Mouse (Mus musculus) liver, postnatal 0 days (tissue): ENCODE measurements at regions not wholly inside any gene's neighbourhood (a gene's known extent, or its start where the extent isn't known, plus 50 kb on each side); places are given as distances from the start of the nearest gene placed in this dataset.

Experiments
- ATAC-seq: fragments of 200-750 bp; cut with Nextera tagmentation; 2 replicates; pipeline ENCODE4 v1.8.0; 2017; ENCODE audit warnings: mild to moderate bottlenecking, moderate library complexity
- DNase-seq: peaks from one replicate; pipeline ENCODE4 v3.0.0-alpha.2; 2016
- H3K27ac ChIP-seq: fragments of 300-500 bp; sonication (generic); 2 replicates; pipeline ENCODE4 v1.5.1; 2014; ENCODE audit warnings: antibody characterized with exemption, moderate library complexity, mild to moderate bottlenecking, low read depth
- H3K27me3 ChIP-seq: fragments of 300-500 bp; sonication (generic); 2 replicates; pipeline ENCODE4 v1.6.1; 2014; ENCODE audit warnings: low read length, control low read depth, mixed read lengths; ENCODE audit not compliant: insufficient read depth
- H3K36me3 ChIP-seq: fragments of 300-500 bp; sonication (generic); replicated peaks from 2 replicates; pipeline ENCODE4 v1.6.1; 2014; ENCODE audit warnings: mild to moderate bottlenecking, control low read depth, low read length, moderate library complexity, mixed read lengths; ENCODE audit not compliant: insufficient read depth
- H3K4me1 ChIP-seq: fragments of 300-500 bp; sonication (generic); 2 replicates; pipeline ENCODE4 v1.6.1; 2014; ENCODE audit warnings: antibody characterized with exemption, mild to moderate bottlenecking, control low read depth; ENCODE audit not compliant: insufficient read depth
- H3K4me2 ChIP-seq: fragments of 300-500 bp; sonication (generic); 2 replicates; pipeline ENCODE4 v1.6.1; 2014; ENCODE audit warnings: low read depth, mild to moderate bottlenecking, low read length, moderate library complexity, mixed read lengths
- H3K4me3 ChIP-seq: fragments of 300-500 bp; sonication (generic); 2 replicates; pipeline ENCODE4 v1.5.1; 2014; ENCODE audit warnings: low read depth, low read length
- H3K9ac ChIP-seq: fragments of 300-500 bp; sonication (generic); replicated peaks from 2 replicates; pipeline ENCODE4 v1.6.1; 2014; ENCODE audit warnings: mild to moderate bottlenecking, moderate library complexity
- H3K9me3 ChIP-seq: fragments of 300-500 bp; sonication (generic); 2 replicates; pipeline ENCODE4 v1.6.1; 2016; ENCODE audit warnings: mild to moderate bottlenecking, control low read depth, low read length, mixed read lengths
- CTCF ChIP-seq: sonication (generic); IDR thresholded peaks from 2 replicates; pipeline ENCODE4 v1.5.1; 2016; ENCODE audit warnings: antibody characterized with exemption, low read depth
- EP300 ChIP-seq: IDR thresholded peaks from 2 replicates; pipeline ENCODE4 v1.6.1; 2016; ENCODE audit warnings: antibody characterized with exemption, low read depth, mild to moderate bottlenecking
- WGBS: fragments of 180-500 bp; shearing (Covaris S2); extraction: QIAGEN DNeasy Blood & Tissue Kit; methylation state at CpG from one replicate; pipeline ENCODE4 v1.1.7; 2014; ENCODE audit not compliant: insufficient replicate concordance; 5-methylcytosine and 5-hydroxymethylcytosine counted together

DNA sequence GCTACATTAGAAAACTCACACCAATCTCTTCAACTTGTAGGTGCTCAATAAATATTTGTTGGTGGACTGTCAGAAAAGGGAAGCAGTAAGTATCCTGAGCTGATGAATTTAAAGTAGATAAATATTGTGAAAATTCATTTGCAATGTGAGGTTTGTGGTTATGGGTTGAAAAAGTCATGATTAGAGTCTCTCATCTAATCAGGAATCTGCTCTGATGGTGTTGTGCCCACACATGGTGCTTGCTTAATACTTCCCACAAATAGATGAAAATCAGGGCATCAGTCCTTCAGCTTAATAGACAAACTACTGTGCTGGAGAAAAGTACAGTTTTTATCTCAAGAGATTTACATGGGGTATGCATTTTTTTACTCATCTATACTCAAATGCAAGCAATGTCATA, 59.9 kb downstream of the S1pr1 start:
- H3K4me1 ChIP-seq = no peaks in the 10 kb centered on the region
- DNase-seq (no peak), ATAC-seq (no peak)
- TF ChIP-seq EP300 = no peak
- TF ChIP-seq CTCF = no peak
- no peak overlapping the region for H3K4me2 ChIP-seq
- H3K9me3 ChIP-seq = no peaks in the 10 kb centered on the region
- H3K27ac ChIP-seq = no peak overlapping the region
- H3K36me3 ChIP-seq = no peaks in the 10 kb centered on the region
- no peak overlapping the region for H3K4me3 ChIP-seq
- no peak overlapping the region for H3K9ac ChIP-seq
- H3K27me3 ChIP-seq = no peaks in the 10 kb centered on the region

DNA sequence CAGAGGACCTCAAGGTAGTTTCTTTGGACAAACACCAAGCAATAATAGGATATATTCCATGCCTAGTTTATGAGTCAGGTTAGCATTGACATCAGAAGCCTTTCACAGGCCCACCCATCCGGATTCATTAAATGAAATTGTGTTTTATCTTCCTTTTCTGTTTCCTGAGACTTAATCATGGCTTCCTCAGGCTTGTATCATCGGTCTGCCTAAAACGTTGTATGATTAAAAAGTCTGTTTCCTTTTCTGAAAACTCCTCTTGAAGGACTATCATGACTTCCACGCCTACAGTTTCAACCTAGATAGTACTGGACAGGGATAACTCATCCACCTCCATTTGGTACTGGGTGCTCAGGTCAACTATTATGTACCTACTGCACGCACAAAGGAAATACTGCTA, 62.6 kb downstream of the S1pr1 start:
- peak; percentile 49 for TF ChIP-seq EP300
- no peak for TF ChIP-seq CTCF
- Histone ChIP-seq H3K4me1 (peaks cover 3% of the 10 kb centered on the region), H3K4me2 (no peak overlapping the region), H3K9me3 (no peaks in the 10 kb centered on the region), H3K4me3 (no peak overlapping the region), H3K9ac (no peak overlapping the region), H3K27me3 (no peaks in the 10 kb centered on the region), H3K36me3 (no peaks in the 10 kb centered on the region), H3K27ac (no peak overlapping the region)
- ATAC-seq (no peak), DNase-seq (no peak)
- 46% methylated on average over 5 of the region's 5 CpGs for WGBS

- H3K4me3 ChIP-seq = no peak overlapping the region
- H3K27ac ChIP-seq = no peak overlapping the region
- no peaks in the 10 kb centered on the region for H3K27me3 ChIP-seq
- WGBS = 35% methylated on average over 3 of the region's 3 CpGs
- H3K36me3 ChIP-seq = no peaks in the 10 kb centered on the region
- no peak for DNase-seq
- ATAC-seq = no peak
- no peak for TF ChIP-seq CTCF
- no peak for TF ChIP-seq EP300
- peaks cover 11% of the 10 kb centered on the region for H3K4me1 ChIP-seq
- no peak overlapping the region for H3K4me2 ChIP-seq
- no peaks in the 10 kb centered on the region for H3K9me3 ChIP-seq
- H3K9ac ChIP-seq = no peak overlapping the region
These were observed 65.3 kb downstream of the S1pr1 start for GRCm38 (mm10) chr3:115649338-115650117.

DNA sequence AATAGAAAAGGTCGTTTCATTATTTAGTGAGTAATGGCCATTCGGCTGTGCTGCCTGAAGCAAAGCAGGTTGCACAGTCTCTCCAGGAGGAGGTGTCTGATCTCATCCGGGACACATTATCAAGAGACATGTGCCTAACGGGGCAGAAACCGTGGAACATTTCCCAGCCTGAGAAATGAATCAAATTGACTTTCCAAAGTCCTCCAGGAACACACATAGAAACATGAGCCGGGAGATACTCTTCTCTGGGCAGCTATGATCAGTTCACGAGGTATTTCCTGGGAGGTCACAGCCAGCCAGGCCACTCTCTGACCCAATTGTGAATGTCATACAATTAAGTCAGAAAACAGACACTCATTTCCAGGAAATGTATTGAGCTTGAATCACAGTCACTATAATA, 67.9 kb downstream of the S1pr1 start:
- ATAC-seq = peak; percentile 29; the same call in 1 of the 2 replicates
- Histone ChIP-seq H3K4me1 (peaks cover 17% of the 10 kb centered on the region), H3K9ac (no peak overlapping the region), H3K36me3 (no peaks in the 10 kb centered on the region), H3K27me3 (no peaks in the 10 kb centered on the region), H3K27ac (no peak overlapping the region), H3K4me3 (no peak overlapping the region), H3K9me3 (no peaks in the 10 kb centered on the region), H3K4me2 (no peak overlapping the region)
- DNase-seq = no peak
- no peak for TF ChIP-seq EP300
- 64% methylated on average over 7 of the region's 7 CpGs for WGBS

GRCm38 (mm10) chr3:115644307-115644706, 70.6 kb downstream of the S1pr1 start:
- peak; percentile 16 for DNase-seq
- Histone ChIP-seq H3K4me1 (peaks cover 28% of the 10 kb centered on the region), H3K9ac (no peak overlapping the region), H3K4me3 (no peak overlapping the region), H3K9me3 (no peaks in the 10 kb centered on the region), H3K36me3 (no peaks in the 10 kb centered on the region), H3K27ac (no peak overlapping the region), H3K27me3 (no peaks in the 10 kb centered on the region), H3K4me2 (no peak overlapping the region)
- ATAC-seq = no peak
- WGBS = 43% methylated on average over 5 of the region's 5 CpGs
- TF ChIP-seq EP300 (no peak), CTCF (no peak)

- TF ChIP-seq EP300 (no peak), CTCF (peak; percentile 95)
- Histone ChIP-seq H3K4me1 (peaks cover 34% of the 10 kb centered on the region), H3K9ac (0 out of 2 replicates have a peak overlapping the region, but pooled peaks have one; percentile 2), H3K4me3 (peak overlapping the region; percentile 45), H3K9me3 (no peaks in the 10 kb centered on the region), H3K4me2 (peak overlapping the region; percentile 77), H3K27ac (peak overlapping the region; percentile 91), H3K27me3 (no peaks in the 10 kb centered on the region), H3K36me3 (no peaks in the 10 kb centered on the region)
- ATAC-seq (peak; percentile 60), DNase-seq (peak; percentile 87)
- WGBS = 4% methylated on average over 11 of the region's 11 CpGs
These were observed 72.0 kb downstream of the S1pr1 start for GRCm38 (mm10) chr3:115642846-115643260.
